Mouse (Mus musculus): ENCODE data around the gene Ksr1. TPM values are rescaled to one million over a fixed set of nuclear protein-coding genes. Genes with fewer than 3 reads are reported as not detected.
A peak's percentile ranks its signal among the peaks of the same experiment; 100 is the strongest.

The Ksr1 gene
- polyA plus RNA-seq, 1 experiment from 2014 or later: 4.7 TPM

GRCm38 (mm10) chr11:78984483-78985177 lies 161.6 kb downstream of the Ksr1 start, which contains the start of gene Lgals9:
Lgals9 (minus strand) TSS chr11:78984946.
- peak; percentile 14; the same call in 1 of the 2 replicates for TF ChIP-seq CTCF (IDR thresholded peaks at IDR 0.05; ENCODE audit: low read depth)
- H3K4me2 ChIP-seq (replicated peaks; ENCODE audit: low read depth): peak within 1 kb of the TSS; percentile 74
- WGBS: 21% methylated on average over 10 of the region's 10 CpGs
- 0 out of 2 replicates have a peak, but pooled peaks cover 13% of the 10 kb centered on the region for H3K4me1 ChIP-seq (replicated peaks; ENCODE audit: control insufficient read depth, insufficient read depth, low read length)
- peak within 1 kb of the TSS; percentile 89 for H3K27ac ChIP-seq (ENCODE audit: low read depth, low read length)
- ATAC-seq: peak; percentile 78
- H3K27me3 ChIP-seq (replicated peaks; ENCODE audit: control insufficient read depth, insufficient read depth, low read length): no peaks in the 10 kb centered on the region
- no peaks in the 10 kb centered on the region for H3K36me3 ChIP-seq (ENCODE audit: control insufficient read depth, insufficient read depth)
- peak within 1 kb of the TSS; percentile 63 for H3K4me3 ChIP-seq (ENCODE audit: low read depth, low read length)
- peak within 1 kb of the TSS; percentile 64 for H3K9ac ChIP-seq (ENCODE audit: low read depth, low read length)
- no peaks in the 10 kb centered on the region for H3K9me3 ChIP-seq (ENCODE audit: control insufficient read depth)

GRCm38 (mm10) chr11:78983539-78983938 lies 162.7 kb downstream of the Ksr1 start:
- WGBS: 72% methylated on average over 7 of the region's 7 CpGs
- TF ChIP-seq CTCF (IDR thresholded peaks at IDR 0.05; ENCODE audit: low read depth): no peak
- Histone ChIP-seq H3K27me3 (replicated peaks; ENCODE audit: control insufficient read depth, insufficient read depth, low read length) (no peaks in the 10 kb centered on the region), H3K4me1 (replicated peaks; ENCODE audit: control insufficient read depth, insufficient read depth, low read length) (0 out of 2 replicates have a peak, but pooled peaks cover 13% of the 10 kb centered on the region), H3K4me3 (ENCODE audit: low read depth, low read length) (peak overlapping the region; percentile 63), H3K27ac (ENCODE audit: low read depth, low read length) (peak overlapping the region; percentile 89), H3K9ac (ENCODE audit: low read depth, low read length) (peak overlapping the region; percentile 64), H3K36me3 (ENCODE audit: control insufficient read depth, insufficient read depth) (no peaks in the 10 kb centered on the region), H3K4me2 (replicated peaks; ENCODE audit: low read depth) (peak overlapping the region; percentile 74), H3K9me3 (ENCODE audit: control insufficient read depth) (no peaks in the 10 kb centered on the region)
- no peak for ATAC-seq

GRCm38 (mm10) chr11:78982513-78983291 lies 163.5 kb downstream of the Ksr1 start:
- 36% methylated on average over 12 of the region's 12 CpGs for WGBS

GRCm38 (mm10) chr11:78982042-78982441 lies 164.2 kb downstream of the Ksr1 start:
- H3K27me3 ChIP-seq (replicated peaks; ENCODE audit: control insufficient read depth, insufficient read depth, low read length): no peaks in the 10 kb centered on the region
- no peak for TF ChIP-seq CTCF (IDR thresholded peaks at IDR 0.05; ENCODE audit: low read depth)
- peak; percentile 82 for ATAC-seq
- H3K9me3 ChIP-seq (ENCODE audit: control insufficient read depth): no peaks in the 10 kb centered on the region
- WGBS: 34% methylated on average over 2 of the region's 2 CpGs
- H3K9ac ChIP-seq (ENCODE audit: low read depth, low read length): no peak overlapping the region
- peak overlapping the region; percentile 74 for H3K4me2 ChIP-seq (replicated peaks; ENCODE audit: low read depth)
- H3K27ac ChIP-seq (ENCODE audit: low read depth, low read length): peak overlapping the region; percentile 89
- 0 out of 2 replicates have a peak, but pooled peaks cover 7% of the 10 kb centered on the region for H3K4me1 ChIP-seq (replicated peaks; ENCODE audit: control insufficient read depth, insufficient read depth, low read length)
- peaks cover 8% of the 10 kb centered on the region for H3K36me3 ChIP-seq (ENCODE audit: control insufficient read depth, insufficient read depth)
- peak overlapping the region; percentile 63 for H3K4me3 ChIP-seq (ENCODE audit: low read depth, low read length)

More at GRCm38 (mm10) chr11:78982513-78983291, 163.5 kb downstream of the Ksr1 start:
- H3K36me3 ChIP-seq (ENCODE audit: control insufficient read depth, insufficient read depth): peaks cover 3% of the 10 kb centered on the region; the same call in 1 of the 2 replicates
- peak overlapping the region; percentile 74 for H3K4me2 ChIP-seq (replicated peaks; ENCODE audit: low read depth)
- TF ChIP-seq CTCF (IDR thresholded peaks at IDR 0.05; ENCODE audit: low read depth): no peak
- H3K4me1 ChIP-seq (replicated peaks; ENCODE audit: control insufficient read depth, insufficient read depth, low read length): 0 out of 2 replicates have a peak, but pooled peaks cover 13% of the 10 kb centered on the region
- H3K27me3 ChIP-seq (replicated peaks; ENCODE audit: control insufficient read depth, insufficient read depth, low read length): no peaks in the 10 kb centered on the region
- no peaks in the 10 kb centered on the region for H3K9me3 ChIP-seq (ENCODE audit: control insufficient read depth)
- H3K9ac ChIP-seq (ENCODE audit: low read depth, low read length): peak overlapping the region; percentile 26; the same call in 1 of the 2 replicates
- peak overlapping the region; percentile 63 for H3K4me3 ChIP-seq (ENCODE audit: low read depth, low read length)
- peak; percentile 9 for ATAC-seq
- H3K27ac ChIP-seq (ENCODE audit: low read depth, low read length): peak overlapping the region; percentile 89

GRCm38 (mm10) chr11:78980083-78980634 lies 166.0 kb downstream of the Ksr1 start:
- no peak overlapping the region for H3K4me2 ChIP-seq (replicated peaks; ENCODE audit: low read depth)
- peak overlapping the region; percentile 54; the same call in 1 of the 2 replicates for H3K27ac ChIP-seq (ENCODE audit: low read depth, low read length)
- no peak overlapping the region for H3K9ac ChIP-seq (ENCODE audit: low read depth, low read length)

More at GRCm38 (mm10) chr11:78980083-78980634, 166.0 kb downstream of the Ksr1 start:
- H3K4me3 ChIP-seq (ENCODE audit: low read depth, low read length): no peak overlapping the region
- 0 out of 2 replicates have a peak, but pooled peaks cover 3% of the 10 kb centered on the region for H3K4me1 ChIP-seq (replicated peaks; ENCODE audit: control insufficient read depth, insufficient read depth, low read length)
- ATAC-seq: no peak
- no peaks in the 10 kb centered on the region for H3K27me3 ChIP-seq (replicated peaks; ENCODE audit: control insufficient read depth, insufficient read depth, low read length)
- H3K9me3 ChIP-seq (ENCODE audit: control insufficient read depth): no peaks in the 10 kb centered on the region
- WGBS: 64% methylated on average over 4 of the region's 4 CpGs
- TF ChIP-seq CTCF (IDR thresholded peaks at IDR 0.05; ENCODE audit: low read depth): no peak
- H3K36me3 ChIP-seq (ENCODE audit: control insufficient read depth, insufficient read depth): peaks cover 27% of the 10 kb centered on the region
